Mouse (Mus musculus) neural tube, embryonic 14.5 days (tissue): ENCODE measurements at regions not wholly inside any gene's neighbourhood (a gene's known extent, or its start where the extent isn't known, plus 50 kb on each side); places are given as distances from the start of the nearest gene placed in this dataset.

Source experiments
- ATAC-seq: fragments of 200-750 bp; cut with Nextera tagmentation; 2 replicates; pipeline ENCODE4 v1.8.0; 2017; ENCODE audit warnings: low read depth, mild to moderate bottlenecking, moderate TSS enrichment, moderate library complexity
- H3K27ac ChIP-seq: fragments of 300-500 bp; sonication (generic); 2 replicates; pipeline ENCODE4 v1.5.1; 2014; ENCODE audit warnings: low read depth, mild to moderate bottlenecking, control low read depth, low read length, moderate library complexity, mixed read lengths
- H3K27me3 ChIP-seq: fragments of 300-500 bp; sonication (generic); 2 replicates; pipeline ENCODE4 v1.6.1; 2014; ENCODE audit warnings: low read length; ENCODE audit not compliant: control insufficient read depth, insufficient read depth
- H3K36me3 ChIP-seq: fragments of 300-500 bp; sonication (generic); 2 replicates; pipeline ENCODE4 v1.6.1; 2014; ENCODE audit warnings: low read length, mixed read lengths; ENCODE audit not compliant: control insufficient read depth, insufficient read depth
- H3K4me1 ChIP-seq: fragments of 300-500 bp; sonication (generic); 2 replicates; pipeline ENCODE4 v1.6.1; 2014; ENCODE audit warnings: low read length; ENCODE audit not compliant: control insufficient read depth, insufficient read depth
- H3K4me2 ChIP-seq: fragments of 300-500 bp; sonication (generic); 2 replicates; pipeline ENCODE4 v1.6.1; 2014; ENCODE audit warnings: mild to moderate bottlenecking, low read depth, low read length, control low read depth
- H3K4me3 ChIP-seq: fragments of 300-500 bp; sonication (generic); 2 replicates; pipeline ENCODE4 v1.5.1; 2014; ENCODE audit warnings: low read depth, low read length, control low read depth, mixed read lengths
- H3K9ac ChIP-seq: fragments of 300-500 bp; sonication (generic); replicated peaks from 2 replicates; pipeline ENCODE4 v1.6.1; 2014; ENCODE audit warnings: low read depth, mild to moderate bottlenecking, control low read depth, low read length, mixed read lengths
- H3K9me3 ChIP-seq: fragments of 300-500 bp; sonication (generic); 2 replicates; pipeline ENCODE4 v1.6.1; 2016; ENCODE audit warnings: low read length; ENCODE audit not compliant: control insufficient read depth
- WGBS: fragments of 180-500 bp; shearing (Covaris S2); extraction: QIAGEN DNeasy Blood & Tissue Kit; methylation state at CpG from one replicate; pipeline ENCODE4 v1.1.7; 2014; 5-methylcytosine and 5-hydroxymethylcytosine counted together

- H3K9ac ChIP-seq, result no peak overlapping the region
- no peaks in the 10 kb centered on the region for H3K27me3 ChIP-seq
- no peak overlapping the region for H3K4me2 ChIP-seq
- no peak overlapping the region for H3K4me3 ChIP-seq
- H3K4me1 ChIP-seq, result no peaks in the 10 kb centered on the region
- no peaks in the 10 kb centered on the region for H3K9me3 ChIP-seq
- no peak for ATAC-seq
- H3K36me3 ChIP-seq, result no peaks in the 10 kb centered on the region
- no peak overlapping the region for H3K27ac ChIP-seq
- WGBS, result 94% methylated on average over 2 of the region's 2 CpGs
Observed at GRCm38 (mm10) chr2:115293020-115293419, 288.5 kb upstream of the BC052040 start.

GRCm38 (mm10) chr2:115297463-115297862, 284.1 kb upstream of the BC052040 start:
- H3K9me3 ChIP-seq, result no peaks in the 10 kb centered on the region
- H3K9ac ChIP-seq, result no peak overlapping the region
- no peaks in the 10 kb centered on the region for H3K36me3 ChIP-seq
- H3K4me2 ChIP-seq, result no peak overlapping the region
- H3K27ac ChIP-seq, result no peak overlapping the region
- H3K4me3 ChIP-seq, result no peak overlapping the region
- WGBS, result 60% methylated on average over 6 of the region's 6 CpGs
- ATAC-seq, result no peak
- no peaks in the 10 kb centered on the region for H3K4me1 ChIP-seq
- H3K27me3 ChIP-seq, result no peaks in the 10 kb centered on the region

GRCm38 (mm10) chr2:115307248-115307647, 274.3 kb upstream of the BC052040 start:
- no peaks in the 10 kb centered on the region for H3K9me3 ChIP-seq
- ATAC-seq, result no peak
- H3K4me1 ChIP-seq, result no peaks in the 10 kb centered on the region
- no peak overlapping the region for H3K4me2 ChIP-seq
- H3K36me3 ChIP-seq, result no peaks in the 10 kb centered on the region
- no peak overlapping the region for H3K9ac ChIP-seq
- no peak overlapping the region for H3K27ac ChIP-seq
- WGBS, result 63% methylated on average over 4 of the region's 4 CpGs
- H3K27me3 ChIP-seq, result no peaks in the 10 kb centered on the region
- no peak overlapping the region for H3K4me3 ChIP-seq

- no peak overlapping the region for H3K4me2 ChIP-seq
- H3K9me3 ChIP-seq, result no peaks in the 10 kb centered on the region
- no peaks in the 10 kb centered on the region for H3K36me3 ChIP-seq
- 13% methylated on average over 4 of the region's 4 CpGs for WGBS
- no peaks in the 10 kb centered on the region for H3K27me3 ChIP-seq
- H3K4me3 ChIP-seq, result no peak overlapping the region
- no peak for ATAC-seq
- no peaks in the 10 kb centered on the region for H3K4me1 ChIP-seq
- no peak overlapping the region for H3K9ac ChIP-seq
- no peak overlapping the region for H3K27ac ChIP-seq
Observed at GRCm38 (mm10) chr2:115309856-115310631, 271.5 kb upstream of the BC052040 start.

- Histone ChIP-seq H3K9me3 (no peaks in the 10 kb centered on the region), H3K9ac (no peak overlapping the region), H3K4me3 (no peak overlapping the region), H3K27ac (no peak overlapping the region), H3K36me3 (no peaks in the 10 kb centered on the region), H3K4me1 (no peaks in the 10 kb centered on the region), H3K27me3 (no peaks in the 10 kb centered on the region), H3K4me2 (no peak overlapping the region)
- 86% methylated on average over 3 of the region's 3 CpGs for WGBS
- ATAC-seq, result no peak
Observed at GRCm38 (mm10) chr2:115318551-115318950, 263.0 kb upstream of the BC052040 start.

GRCm38 (mm10) chr2:115322582-115322981, 258.9 kb upstream of the BC052040 start:
- Histone ChIP-seq H3K27me3 (no peaks in the 10 kb centered on the region), H3K9ac (no peak overlapping the region), H3K36me3 (no peaks in the 10 kb centered on the region), H3K4me3 (no peak overlapping the region), H3K4me2 (no peak overlapping the region), H3K27ac (no peak overlapping the region), H3K4me1 (no peaks in the 10 kb centered on the region), H3K9me3 (no peaks in the 10 kb centered on the region)
- 48% methylated on average over 5 of the region's 5 CpGs for WGBS
- ATAC-seq, result no peak

- no peaks in the 10 kb centered on the region for H3K27me3 ChIP-seq
- H3K4me3 ChIP-seq, result no peak overlapping the region
- H3K9ac ChIP-seq, result no peak overlapping the region
- 75% methylated on average over 2 of the region's 2 CpGs for WGBS
- ATAC-seq, result no peak
- H3K9me3 ChIP-seq, result no peaks in the 10 kb centered on the region
- H3K4me2 ChIP-seq, result no peak overlapping the region
- H3K36me3 ChIP-seq, result no peaks in the 10 kb centered on the region
- no peak overlapping the region for H3K27ac ChIP-seq
- no peaks in the 10 kb centered on the region for H3K4me1 ChIP-seq
Observed at GRCm38 (mm10) chr2:115326526-115326925, 255.0 kb upstream of the BC052040 start.

GRCm38 (mm10) chr2:115338178-115338577, 243.3 kb upstream of the BC052040 start:
- no peaks in the 10 kb centered on the region for H3K27me3 ChIP-seq
- H3K4me1 ChIP-seq, result no peaks in the 10 kb centered on the region
- no peaks in the 10 kb centered on the region for H3K36me3 ChIP-seq
- no peaks in the 10 kb centered on the region for H3K9me3 ChIP-seq
- H3K27ac ChIP-seq, result no peak overlapping the region
- no peak overlapping the region for H3K4me2 ChIP-seq
- ATAC-seq, result peak; percentile 34; the same call in 1 of the 2 replicates
- H3K9ac ChIP-seq, result no peak overlapping the region
- 36% methylated on average over 7 of the region's 7 CpGs for WGBS
- H3K4me3 ChIP-seq, result no peak overlapping the region

- Histone ChIP-seq H3K4me2 (no peak overlapping the region), H3K27me3 (no peaks in the 10 kb centered on the region), H3K9me3 (no peaks in the 10 kb centered on the region), H3K9ac (no peak overlapping the region), H3K36me3 (no peaks in the 10 kb centered on the region), H3K4me3 (no peak overlapping the region), H3K4me1 (no peaks in the 10 kb centered on the region), H3K27ac (no peak overlapping the region)
- no peak for ATAC-seq
- WGBS, result 66% methylated on average over 4 of the region's 4 CpGs
Observed at GRCm38 (mm10) chr2:115339034-115339433, 242.5 kb upstream of the BC052040 start.
